Mouse (Mus musculus) cerebellum, adult 9-11 months (tissue): ENCODE measurements around the gene Rab9b.

Source experiments
- DNase-seq: peaks from one replicate; pipeline ENCODE4 v3.0.0; 2022

Rab9b gene

GRCm38 (mm10) chrX:136868061-136869040 lies at the start of gene Rab9b:
Gene Rab9b, minus strand, starts transcription at chrX:136868755.
- peak; percentile 76 for DNase-seq

GRCm38 (mm10) chrX:136904369-136904768 lies 35.8 kb upstream of the Rab9b start:
- no peak for DNase-seq

DNA sequence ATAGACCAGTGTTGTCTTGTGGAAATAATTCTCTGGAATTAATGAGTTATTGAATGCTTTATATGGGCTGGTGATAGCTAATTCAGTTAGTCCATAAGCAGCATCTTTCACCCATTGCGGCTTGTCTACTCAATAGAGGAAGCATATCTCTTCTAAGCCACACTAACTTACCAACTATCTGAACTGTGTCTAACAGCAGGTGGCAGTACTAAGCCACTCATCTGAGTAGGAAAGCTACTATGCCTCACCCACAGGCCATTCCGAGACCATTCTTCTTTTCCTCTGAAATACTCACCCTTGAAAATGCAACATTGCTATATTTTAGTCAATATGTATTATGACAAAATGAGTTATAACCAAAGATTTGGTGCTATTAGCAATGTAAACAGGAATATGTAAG lies 27.2 kb upstream of the Rab9b start:
- DNase-seq = no peak

GRCm38 (mm10) chrX:136850300-136850699 lies 18.3 kb downstream of the Rab9b start:
- DNase-seq = no peak

GRCm38 (mm10) chrX:136828610-136829009 lies 39.9 kb downstream of the Rab9b start:
- DNase-seq = no peak

- no peak for DNase-seq
Measured at GRCm38 (mm10) chrX:136825016-136825415, 43.5 kb downstream of the Rab9b start.

DNA sequence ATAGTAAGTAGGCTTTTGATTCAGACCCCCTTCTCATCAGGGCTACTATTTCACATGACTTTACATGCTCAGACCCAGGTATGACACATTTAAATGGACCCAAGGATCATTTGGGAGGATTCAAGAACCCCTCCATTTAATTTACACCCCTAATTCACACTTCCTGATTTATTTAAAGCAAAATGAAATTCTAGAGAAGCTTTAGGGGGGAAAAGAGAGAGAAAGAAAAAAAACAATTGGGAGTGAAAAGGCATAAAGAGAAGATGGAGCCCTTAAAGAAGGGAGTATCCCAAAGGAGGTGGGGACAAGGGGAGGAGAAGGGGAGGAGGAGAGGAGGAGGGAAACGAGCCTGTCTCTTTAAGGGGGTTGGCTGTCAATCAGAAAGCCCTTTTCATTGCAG lies 46.2 kb downstream of the Rab9b start, which contains the start of gene Plp1:
Gene Plp1, plus strand, starts transcription at position 301 of the 400 bp plus-strand sequence.
- DNase-seq = no peak

DNA sequence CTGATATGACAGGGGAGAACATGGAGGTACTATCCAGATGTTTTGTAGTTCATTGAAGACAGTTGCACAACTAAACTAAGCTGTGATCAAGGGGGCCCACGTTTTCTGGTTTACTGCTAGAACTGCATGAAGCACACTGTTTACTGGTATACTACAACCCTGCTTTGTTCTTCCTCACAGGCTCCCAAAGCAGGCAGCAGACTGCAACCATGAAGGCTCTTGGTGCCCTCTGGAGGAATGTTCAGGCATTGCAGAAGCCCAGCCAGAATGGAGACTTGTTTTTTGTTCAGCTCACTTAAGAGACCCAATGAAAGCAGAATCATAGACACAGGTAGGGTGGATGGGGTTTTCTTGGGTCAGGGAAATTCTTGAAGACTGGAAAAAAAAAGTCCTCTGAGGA lies 48.3 kb downstream of the Rab9b start:
- peak; percentile 43 for DNase-seq

GRCm38 (mm10) chrX:136819752-136820151 lies 48.8 kb downstream of the Rab9b start:
- DNase-seq = no peak
